Mouse (Mus musculus) CH12.LX (cell line): ENCODE measurements around the gene Rrp12. TPM values are rescaled to one million over a fixed set of nuclear protein-coding genes. Genes with fewer than 3 reads are reported as not detected.

Experiments
- DNase-seq: peaks from one replicate; pipeline ENCODE4 v3.0.0-alpha.2; 2013; ENCODE audit errors: extremely low read depth
- H3K27ac ChIP-seq: 2 replicates; pipeline ENCODE4 v1.5.1; 2012; ENCODE audit warnings: low read depth, mild to moderate bottlenecking, control low read depth, moderate library complexity; ENCODE audit not compliant: insufficient read depth
- H3K27me3 ChIP-seq: replicated peaks from 2 replicates; pipeline ENCODE3; 2012; ENCODE audit warnings: inconsistent platforms
- H3K36me3 ChIP-seq, 2 experiments: replicated peaks in 1 of 2; 2 replicates each; pipeline versions ENCODE3 to v1.6.1; 2012; ENCODE audit warnings: inconsistent platforms in 1 of 2, low read length in 1 of 2, mild to moderate bottlenecking in 1 of 2, mixed read lengths in 1 of 2, moderate library complexity in 1 of 2; ENCODE audit not compliant: control insufficient read depth in 1 of 2, insufficient read depth in 1 of 2
- H3K4me1 ChIP-seq, 2 experiments: 2 replicates each; pipeline ENCODE4 v1.6.1; 2012; ENCODE audit warnings: inconsistent platforms in 1 of 2, moderate library complexity in 1 of 2; ENCODE audit not compliant: insufficient read depth in 2 of 2, control insufficient read depth in 1 of 2
- H3K4me2 ChIP-seq: 2 replicates; pipeline ENCODE4 v1.6.1; 2012; ENCODE audit warnings: low read depth, mild to moderate bottlenecking, control low read depth; ENCODE audit not compliant: poor library complexity, insufficient read depth, severe bottlenecking
- H3K4me3 ChIP-seq, 3 experiments: fragments of 150-350 bp in 1 of 3; sonication (generic) in 1 of 3; replicated peaks in 1 of 3; 2 replicates each; pipeline versions ENCODE3 to v1.5.1; 2011 to 2012; ENCODE audit warnings: low read depth in 2 of 3, low read length in 2 of 3, mild to moderate bottlenecking in 2 of 3, moderate library complexity in 2 of 3, control low read depth in 1 of 3, improper control_type of control experiment in 1 of 3, inconsistent platforms in 1 of 3, mixed read lengths in 1 of 3; ENCODE audit not compliant: poor library complexity in 1 of 3
- H3K79me2 ChIP-seq: replicated peaks from 2 replicates; pipeline ENCODE4 v1.6.1; 2012; ENCODE audit warnings: mild to moderate bottlenecking, moderate library complexity; ENCODE audit not compliant: control insufficient read depth, poor library complexity, insufficient read depth, severe bottlenecking; ENCODE audit errors: extremely low read depth
- H3K9ac ChIP-seq: 2 replicates; pipeline ENCODE4 v1.6.1; 2012; ENCODE audit warnings: low read depth, mild to moderate bottlenecking, control low read depth, moderate library complexity; ENCODE audit not compliant: insufficient read depth
- H3K9me3 ChIP-seq: replicated peaks from 2 replicates; pipeline ENCODE3; 2012; ENCODE audit warnings: low read length, inconsistent platforms, mixed read lengths
- CHD2 ChIP-seq: IDR thresholded peaks from 2 replicates; pipeline ENCODE4 v1.6.1; 2011; ENCODE audit warnings: low read length, improper control_type of control experiment
- ELF1 ChIP-seq: IDR thresholded peaks from 2 replicates; pipeline ENCODE4 v1.6.1; 2014; ENCODE audit warnings: low read depth, mild to moderate bottlenecking, inconsistent platforms, low read length, improper control_type of control experiment
- JUN ChIP-seq: IDR thresholded peaks from 2 replicates; pipeline ENCODE4 v1.6.1; 2011; ENCODE audit warnings: low read depth, mild to moderate bottlenecking, low read length, improper control_type of control experiment, moderate library complexity; ENCODE audit not compliant: insufficient read depth
- KAT2A ChIP-seq: IDR thresholded peaks from 2 replicates; pipeline ENCODE4 v1.6.1; 2012; ENCODE audit warnings: low read length, improper control_type of control experiment, inconsistent platforms; ENCODE audit not compliant: insufficient replicate concordance
- MAX ChIP-seq: IDR thresholded peaks from 2 replicates; pipeline ENCODE4 v1.6.1; 2011; ENCODE audit warnings: low read length, improper control_type of control experiment
- MEF2A ChIP-seq: IDR thresholded peaks from 2 replicates; pipeline ENCODE4 v1.6.1; 2014; ENCODE audit warnings: low read depth, mild to moderate bottlenecking, inconsistent platforms, low read length, improper control_type of control experiment, borderline replicate concordance
- MXI1 ChIP-seq: IDR thresholded peaks from 2 replicates; pipeline ENCODE4 v1.6.1; 2011; ENCODE audit warnings: mild to moderate bottlenecking, low read depth, low read length, improper control_type of control experiment
- NRF1 ChIP-seq: IDR thresholded peaks from 2 replicates; pipeline ENCODE4 v1.6.1; 2014; ENCODE audit warnings: low read depth, mild to moderate bottlenecking, inconsistent platforms, low read length, improper control_type of control experiment, moderate library complexity
- PAX5 ChIP-seq: IDR thresholded peaks from 2 replicates; pipeline ENCODE4 v1.6.1; 2012; ENCODE audit warnings: low read length, inconsistent platforms, mixed read lengths
- RAD21 ChIP-seq: IDR thresholded peaks from 2 replicates; pipeline ENCODE4 v1.6.1; 2011; ENCODE audit warnings: low read depth, mild to moderate bottlenecking, low read length, improper control_type of control experiment, moderate library complexity
- RCOR1 ChIP-seq: conservative IDR thresholded peaks from 2 replicates; pipeline ENCODE4 v1.6.1; 2012; ENCODE audit warnings: low read depth, mild to moderate bottlenecking, inconsistent platforms, low read length, improper control_type of control experiment
- SIN3A ChIP-seq: IDR thresholded peaks from 2 replicates; pipeline ENCODE4 v1.6.1; 2012; ENCODE audit warnings: low read length, improper control_type of control experiment, inconsistent platforms
- TCF12 ChIP-seq: IDR thresholded peaks from 2 replicates; pipeline ENCODE4 v1.6.1; 2014; ENCODE audit warnings: low read depth, mild to moderate bottlenecking, inconsistent platforms, low read length, improper control_type of control experiment
- USF1 ChIP-seq: IDR thresholded peaks from 2 replicates; pipeline ENCODE4 v1.6.1; 2014; ENCODE audit warnings: low read depth, mild to moderate bottlenecking, inconsistent platforms, low read length, improper control_type of control experiment
- ZKSCAN1 ChIP-seq: IDR thresholded peaks from 2 replicates; pipeline ENCODE4 v1.6.1; 2012; ENCODE audit warnings: low read depth, inconsistent platforms, low read length, improper control_type of control experiment, borderline replicate concordance
- ZMIZ1 ChIP-seq: IDR thresholded peaks from 2 replicates; pipeline ENCODE4 v1.6.1; 2012; ENCODE audit warnings: low read depth, mild to moderate bottlenecking, inconsistent platforms, low read length, improper control_type of control experiment
- ZNF384 ChIP-seq: IDR thresholded peaks from 2 replicates; pipeline ENCODE4 v1.6.1; 2012; ENCODE audit warnings: low read depth, low read length, improper control_type of control experiment, inconsistent platforms
- dilution Hi-C: fragments of 300-500 bp; cut with MboI; formaldehyde crosslinking; loops from 2 replicates; pipeline ENCODE4 v1.14.3; 2020; ENCODE audit warnings: low sequenced_read_pairs; ENCODE audit not compliant: extremely low pct_unique_long_range_greater_than_20kb, extremely low pct_ligation_motif_present
- in situ Hi-C: fragments of 300-500 bp; cut with MboI; formaldehyde crosslinking; loops from 3 replicates; pipeline ENCODE4 v1.14.3; 2019; ENCODE audit warnings: low sequenced_read_pairs, low pct_ligation_motif_present, low pct_unique_long_range_greater_than_20kb, mixed read lengths
- polyA plus RNA-seq: library from polyadenylated mRNA; unstranded; fragments of >175 nt; gene quantifications from 2 replicates; pipeline ENCODE4 v1.2.1, GENCODE M21; 2012; ENCODE audit warnings: low read depth; ENCODE audit not compliant: insufficient read length
- total RNA-seq, 2 experiments: library from RNA; depleted of rRNA; stranded (reverse); fragments of 300-350 nt in 1 of 2; fragments of >200 nt in 1 of 2; gene quantifications; 2 replicates each; pipeline ENCODE4 v1.2.3; 2012 to 2014

Gene Rrp12
- total and polyA plus RNA-seq, 3 experiments: 20.1 to 64.3 (median 42.5) TPM

DNA sequence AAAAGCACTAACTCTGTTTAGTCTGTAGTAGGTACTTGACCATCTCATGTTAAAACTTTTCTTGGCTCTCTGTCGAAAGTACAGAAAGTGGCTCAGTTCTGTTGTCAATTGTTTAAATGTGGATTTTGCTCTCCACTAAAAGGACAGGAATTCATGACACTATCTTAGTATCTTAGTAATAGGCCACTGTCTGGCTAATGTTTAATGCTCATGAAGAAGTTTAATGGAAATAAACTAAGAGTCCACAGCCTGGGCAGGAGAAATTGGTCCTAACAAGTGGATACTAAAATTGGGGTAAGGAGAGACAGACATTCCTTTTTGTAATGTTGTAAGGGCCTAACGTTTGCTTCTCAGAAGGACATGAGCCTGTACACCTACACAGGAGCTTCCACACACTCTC is 14.4 kb upstream of the Rrp12 start:
- dilution Hi-C loops (no loop called here), in situ Hi-C loops (no loop called here)
- peaks cover 6 to 16% of the 10 kb centered on the region in 2 experiments; a peak in 3 of 4 replicates for H3K4me1 ChIP-seq
- H3K4me2 ChIP-seq: no peak overlapping the region
- no peak overlapping the region for H3K9ac ChIP-seq
- H3K4me3 ChIP-seq: no peak overlapping the region
- peaks cover 34% of the 10 kb centered on the region for H3K79me2 ChIP-seq
- H3K27me3 ChIP-seq: no peaks in the 10 kb centered on the region
- H3K9me3 ChIP-seq: no peaks in the 10 kb centered on the region
- TF ChIP-seq USF1 (no peak), CHD2 (no peak), PAX5 (no peak), MAX (no peak), SIN3A (no peak)
- DNase-seq: no peak
- H3K27ac ChIP-seq: no peak overlapping the region
- H3K36me3 ChIP-seq: peaks cover 5 to 17% of the 10 kb centered on the region in 2 experiments

DNA sequence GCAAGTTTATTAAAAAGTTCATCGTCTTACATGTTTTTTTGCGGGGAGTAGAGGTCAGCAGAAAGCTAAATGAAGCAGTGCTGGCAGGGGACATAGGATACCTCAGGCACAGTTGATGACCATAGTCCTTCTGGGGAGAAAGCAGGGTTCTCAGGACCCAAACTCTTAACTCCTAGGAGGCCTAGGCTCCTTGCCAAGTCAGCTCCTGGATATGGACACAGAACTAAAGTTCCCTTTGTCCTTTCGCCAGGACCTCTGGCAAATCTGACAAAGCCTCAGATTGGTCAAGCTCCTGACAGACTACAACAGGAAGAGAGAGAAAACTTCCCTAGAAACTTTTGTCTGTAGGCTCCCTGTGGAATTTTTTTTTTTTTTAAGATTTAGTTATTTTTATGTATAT is 12.8 kb upstream of the Rrp12 start:
- peaks cover 18% of the 10 kb centered on the region for H3K79me2 ChIP-seq
- H3K9me3 ChIP-seq: no peaks in the 10 kb centered on the region
- H3K36me3 ChIP-seq: peaks cover 0 to 6% of the 10 kb centered on the region in 2 experiments
- peaks cover 1 to 4% of the 10 kb centered on the region in 2 experiments; a peak in 2 of 4 replicates for H3K4me1 ChIP-seq
- dilution Hi-C loops (no loop called here), in situ Hi-C loops (no loop called here)
- no peak overlapping the region for H3K9ac ChIP-seq
- no peak overlapping the region for H3K27ac ChIP-seq
- TF ChIP-seq ZNF384 (0 out of 2 replicates have a peak, but pooled peaks have one; percentile 17), SIN3A (no peak), ZKSCAN1 (no peak), TCF12 (no peak)
- no peak overlapping the region for H3K4me2 ChIP-seq
- H3K4me3 ChIP-seq: no peak overlapping the region
- no peaks in the 10 kb centered on the region for H3K27me3 ChIP-seq
- DNase-seq: no peak

- H3K27ac ChIP-seq: no peak overlapping the region
- H3K4me3 ChIP-seq: no peak overlapping the region
- no peaks in the 10 kb centered on the region for H3K27me3 ChIP-seq
- H3K4me1 ChIP-seq: peaks cover 0 to 4% of the 10 kb centered on the region in 2 experiments; a peak in 2 of 4 replicates
- TF ChIP-seq RCOR1 (no peak), JUN (no peak), MXI1 (no peak), SIN3A (no peak), ELF1 (no peak), ZMIZ1 (no peak), CHD2 (no peak), KAT2A (no peak), NRF1 (no peak), MEF2A (no peak), RAD21 (no peak)
- no peak for DNase-seq
- no peaks in the 10 kb centered on the region for H3K9me3 ChIP-seq
- no peak overlapping the region for H3K4me2 ChIP-seq
- H3K9ac ChIP-seq: no peak overlapping the region
- in situ Hi-C loops: no loop called here
- H3K79me2 ChIP-seq: peaks cover 3% of the 10 kb centered on the region
- H3K36me3 ChIP-seq: no peaks in the 10 kb centered on the region
- dilution Hi-C loops: no loop called here
These were observed 11.2 kb upstream of the Rrp12 start for GRCm38 (mm10) chr19:41907079-41907760.
